Mouse (Mus musculus) megakaryocyte, embryonic 14.5 days (primary cell): ENCODE measurements around the gene Tbc1d14. TPM values are rescaled to one million over a fixed set of nuclear protein-coding genes. Genes with fewer than 3 reads are reported as not detected.

Source experiments
- H3K27me3 ChIP-seq: replicated peaks from 2 replicates; pipeline ENCODE3; 2012; ENCODE audit warnings: inconsistent platforms
- H3K36me3 ChIP-seq: replicated peaks from 2 replicates; pipeline ENCODE3; 2012; ENCODE audit warnings: low read length, inconsistent platforms, mixed read lengths
- H3K4me1 ChIP-seq: 2 replicates; pipeline ENCODE4 v1.6.1; 2012; ENCODE audit warnings: inconsistent platforms
- H3K4me3 ChIP-seq: replicated peaks from 2 replicates; pipeline ENCODE3; 2012; ENCODE audit warnings: moderate library complexity, mild to moderate bottlenecking, inconsistent platforms
- H3K9me3 ChIP-seq: 2 replicates; pipeline ENCODE4 v1.6.1; 2012; ENCODE audit warnings: inconsistent platforms
- FLI1 ChIP-seq: IDR thresholded peaks from 2 replicates; pipeline ENCODE4 v1.6.1; 2012; ENCODE audit warnings: low read length, inconsistent platforms, mixed read lengths
- GATA1 ChIP-seq: IDR thresholded peaks from 3 replicates; pipeline ENCODE4 v1.6.1; 2012; ENCODE audit warnings: mixed read lengths, low read length, inconsistent platforms, borderline replicate concordance
- polyA plus RNA-seq: library from polyadenylated mRNA; stranded (reverse); fragments of >175 nt; gene quantifications from 2 replicates; pipeline ENCODE4 v1.2.3, GENCODE M21; 2012; ENCODE audit warnings: low replicate concordance; ENCODE audit not compliant: insufficient read depth

Gene Tbc1d14
- polyA plus RNA-seq = 7.1 and 8.7 TPM in 2 replicates

DNA sequence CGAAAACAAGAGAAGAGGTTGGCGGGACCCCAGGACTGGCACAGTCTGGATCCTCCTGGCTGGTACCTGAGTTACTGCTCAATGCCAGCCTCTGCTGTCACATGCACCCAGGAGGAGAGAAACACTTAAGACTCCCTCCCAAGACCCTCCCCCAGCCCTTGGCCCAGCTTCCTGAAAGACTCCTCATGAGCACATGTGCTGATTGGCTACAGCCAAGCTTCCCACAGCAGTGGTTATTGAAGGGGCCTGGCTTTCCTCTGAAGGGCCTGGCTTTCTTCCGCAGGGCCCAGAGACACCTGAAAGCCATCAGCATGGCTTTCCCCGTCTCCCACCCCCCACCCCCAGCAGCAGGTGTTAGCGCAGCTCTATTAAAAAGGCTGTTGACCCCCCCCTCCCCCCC is at the start of gene Tbc1d14:
Gene Tbc1d14 (minus strand): TSS at position 101 of the 400 bp plus-strand sequence.
- Histone ChIP-seq H3K36me3 (peaks cover 5% of the 10 kb centered on the region), H3K9me3 (no peaks in the 10 kb centered on the region), H3K4me3 (no peak within 1 kb of the TSS), H3K4me1 (peaks cover 90% of the 10 kb centered on the region), H3K27me3 (no peaks in the 10 kb centered on the region)
- TF ChIP-seq GATA1 = no peak
- no peak for TF ChIP-seq FLI1

- TF ChIP-seq FLI1 (no peak), GATA1 (no peak)
- Histone ChIP-seq H3K4me1 (peaks cover 90% of the 10 kb centered on the region), H3K27me3 (no peaks in the 10 kb centered on the region), H3K36me3 (peaks cover 80% of the 10 kb centered on the region), H3K4me3 (peak overlapping the region; percentile 28), H3K9me3 (no peaks in the 10 kb centered on the region)
Measured at GRCm38 (mm10) chr5:36625612-36626011, 32.5 kb upstream of the Tbc1d14 start.

DNA sequence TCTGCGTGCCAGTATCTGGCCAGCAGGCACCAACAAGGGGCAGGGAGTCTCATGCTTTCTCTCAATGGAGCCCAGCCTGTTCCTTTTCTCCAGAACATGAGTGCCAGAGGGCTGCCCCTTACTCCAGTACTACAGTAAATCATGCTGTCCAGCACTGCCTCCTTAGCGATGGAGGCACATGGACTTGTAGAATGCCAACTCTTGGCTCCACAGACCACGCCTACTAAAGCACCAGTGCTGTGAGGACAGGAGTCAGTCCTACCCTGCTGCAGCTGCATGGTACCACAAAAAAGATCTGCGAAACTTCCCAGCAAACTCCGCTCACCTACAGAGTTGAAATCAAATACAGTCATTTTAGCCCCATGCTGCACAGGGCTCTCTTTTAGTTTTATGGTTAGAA is 30.6 kb upstream of the Tbc1d14 start:
- no peak for TF ChIP-seq FLI1
- TF ChIP-seq GATA1 = no peak
- H3K4me1 ChIP-seq = peaks cover 94% of the 10 kb centered on the region
- H3K9me3 ChIP-seq = no peaks in the 10 kb centered on the region
- H3K36me3 ChIP-seq = peaks cover 75% of the 10 kb centered on the region
- peak overlapping the region; percentile 81 for H3K4me3 ChIP-seq
- no peaks in the 10 kb centered on the region for H3K27me3 ChIP-seq

- Histone ChIP-seq H3K9me3 (no peaks in the 10 kb centered on the region), H3K4me1 (peaks cover 91% of the 10 kb centered on the region), H3K27me3 (no peaks in the 10 kb centered on the region), H3K4me3 (peak overlapping the region; percentile 85), H3K36me3 (peaks cover 75% of the 10 kb centered on the region)
- TF ChIP-seq GATA1 = no peak
- TF ChIP-seq FLI1 = no peak
Measured at GRCm38 (mm10) chr5:36621058-36621449, 28.0 kb upstream of the Tbc1d14 start.

DNA sequence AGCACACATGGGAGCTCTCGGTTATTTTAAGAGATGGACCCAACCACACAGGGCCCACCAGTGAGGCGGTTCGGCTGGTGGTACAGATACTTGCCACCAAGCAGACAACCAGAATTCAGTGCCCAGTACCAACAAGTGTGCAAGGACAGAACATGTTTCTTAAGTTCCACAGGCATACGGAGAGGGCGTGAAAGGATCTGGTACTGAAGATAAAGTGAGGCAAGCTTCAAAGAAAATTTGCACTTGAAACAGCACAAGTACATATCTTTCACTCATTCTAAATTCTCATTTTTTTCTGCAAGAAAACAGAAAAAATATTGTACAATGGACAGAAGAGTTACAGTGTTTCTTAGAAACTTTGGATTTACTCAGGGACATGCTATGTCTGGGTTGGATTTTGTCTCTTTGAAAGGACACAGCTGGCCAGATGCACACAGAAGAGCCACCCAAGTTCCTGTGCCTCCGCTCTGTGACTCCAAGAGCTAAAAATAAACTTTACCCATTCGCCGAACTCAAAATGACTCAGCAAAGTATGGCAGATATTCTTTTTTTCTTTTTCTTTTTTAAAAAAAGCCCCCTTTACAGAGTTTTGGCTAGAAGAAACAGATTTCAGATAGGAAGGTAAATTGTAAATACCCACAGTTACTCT is 27.5 kb upstream of the Tbc1d14 start:
- H3K4me3 ChIP-seq = peak overlapping the region; percentile 85
- H3K4me1 ChIP-seq = peaks cover 87% of the 10 kb centered on the region
- H3K9me3 ChIP-seq = no peaks in the 10 kb centered on the region
- no peaks in the 10 kb centered on the region for H3K27me3 ChIP-seq
- TF ChIP-seq GATA1 (no peak), FLI1 (no peak)
- peaks cover 75% of the 10 kb centered on the region for H3K36me3 ChIP-seq

GRCm38 (mm10) chr5:36618890-36619289 is 25.8 kb upstream of the Tbc1d14 start:
- no peaks in the 10 kb centered on the region for H3K9me3 ChIP-seq
- TF ChIP-seq FLI1 (no peak), GATA1 (no peak)
- H3K27me3 ChIP-seq = no peaks in the 10 kb centered on the region
- no peak overlapping the region for H3K4me3 ChIP-seq
- peaks cover 76% of the 10 kb centered on the region for H3K36me3 ChIP-seq
- H3K4me1 ChIP-seq = peaks cover 71% of the 10 kb centered on the region

GRCm38 (mm10) chr5:36618356-36618755 is 25.3 kb upstream of the Tbc1d14 start:
- TF ChIP-seq FLI1 = no peak
- no peak for TF ChIP-seq GATA1
- Histone ChIP-seq H3K36me3 (peaks cover 76% of the 10 kb centered on the region), H3K27me3 (no peaks in the 10 kb centered on the region), H3K4me1 (peaks cover 65% of the 10 kb centered on the region), H3K9me3 (no peaks in the 10 kb centered on the region), H3K4me3 (peak overlapping the region; percentile 29)

DNA sequence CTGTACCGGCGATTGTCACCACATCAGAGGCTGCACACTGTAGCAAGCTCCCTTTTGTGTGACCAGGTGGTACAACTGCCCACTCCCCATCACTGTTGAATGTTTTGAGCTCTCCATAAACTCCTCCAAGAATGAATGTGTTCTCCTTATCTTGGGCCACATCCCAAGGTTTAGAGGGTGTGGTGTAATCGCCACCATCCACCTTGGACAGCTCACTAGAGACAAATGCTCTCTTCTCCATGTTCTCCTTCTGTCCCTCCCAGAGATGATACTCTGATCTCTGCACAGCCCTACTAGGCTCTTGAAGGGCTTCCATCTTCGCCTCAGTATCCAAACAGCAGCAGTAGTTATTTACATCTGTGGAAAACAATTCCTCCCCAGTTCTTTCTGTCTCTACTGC is 21.0 kb upstream of the Tbc1d14 start:
- Histone ChIP-seq H3K4me3 (no peak overlapping the region), H3K36me3 (peaks cover 98% of the 10 kb centered on the region), H3K27me3 (no peaks in the 10 kb centered on the region), H3K9me3 (no peaks in the 10 kb centered on the region), H3K4me1 (peaks cover 62% of the 10 kb centered on the region)
- TF ChIP-seq FLI1 (no peak), GATA1 (no peak)

- Histone ChIP-seq H3K4me1 (peaks cover 71% of the 10 kb centered on the region), H3K9me3 (no peaks in the 10 kb centered on the region), H3K27me3 (no peaks in the 10 kb centered on the region), H3K4me3 (no peak overlapping the region), H3K36me3 (peaks cover 99% of the 10 kb centered on the region)
- TF ChIP-seq FLI1 = no peak
- no peak for TF ChIP-seq GATA1
Measured at GRCm38 (mm10) chr5:36608939-36609499, 15.9 kb upstream of the Tbc1d14 start.

- peaks cover 100% of the 10 kb centered on the region for H3K36me3 ChIP-seq
- TF ChIP-seq GATA1 (no peak), FLI1 (no peak)
- no peak overlapping the region for H3K4me3 ChIP-seq
Measured at GRCm38 (mm10) chr5:36603031-36603430, 10.0 kb upstream of the Tbc1d14 start.

More at GRCm38 (mm10) chr5:36603031-36603430, 10.0 kb upstream of the Tbc1d14 start:
- Histone ChIP-seq H3K9me3 (no peaks in the 10 kb centered on the region), H3K27me3 (no peaks in the 10 kb centered on the region), H3K4me1 (peaks cover 69% of the 10 kb centered on the region)
